ENCODE assay signal across 8 mouse cellular contexts in genomic region chr15:27923280-27923986, GRCm38 (mm10).
A peak's percentile ranks its signal among the peaks of the same experiment; 100 is the strongest.
DNase-seq lines count a peak whose midpoint lies in the region; ATAC-seq and TF ChIP-seq lines count a peak whose summit lies in the region.

No protein-coding gene starts in this region.

- TF ChIP-seq CTCF in spleen, adult 2 months (IDR thresholded peaks at IDR 0.05; ENCODE audit: extremely low read depth, insufficient read depth, insufficient read length, insufficient replicate concordance) = no peak

- H3K36me3 ChIP-seq in intestine, embryonic 15.5 days = no peaks in the 10 kb centered on the region
- H3K36me3 ChIP-seq in limb, embryonic 10.5 days = peaks cover 2% of the 10 kb centered on the region; the same call in 1 of the 2 replicates
- no peaks in the 10 kb centered on the region for H3K36me3 ChIP-seq in midbrain, embryonic 11.5 days (ENCODE audit: control insufficient read depth, insufficient read depth, low read length)
- H3K36me3 ChIP-seq in spleen, adult 2 months (ENCODE audit: control insufficient read depth, insufficient read depth, low read length) = no peaks in the 10 kb centered on the region

- peak overlapping the region; percentile 19 for H3K4me3 ChIP-seq in intestine, embryonic 15.5 days (replicated peaks)
- H3K4me3 ChIP-seq in limb, embryonic 10.5 days = peak overlapping the region; percentile 42
- H3K4me3 ChIP-seq in midbrain, embryonic 11.5 days (ENCODE audit: low read depth, low read length) = peak overlapping the region; percentile 26; the same call in 1 of the 2 replicates
- H3K4me3 ChIP-seq in spleen, adult 2 months (ENCODE audit: extremely low read depth, insufficient read depth, insufficient read length) = no peak overlapping the region

- no peaks in the 10 kb centered on the region for H3K27me3 ChIP-seq in intestine, embryonic 15.5 days (replicated peaks)
- no peaks in the 10 kb centered on the region for H3K27me3 ChIP-seq in limb, embryonic 10.5 days (ENCODE audit: low read depth, poor library complexity, severe bottlenecking)
- no peaks in the 10 kb centered on the region for H3K27me3 ChIP-seq in midbrain, embryonic 11.5 days (ENCODE audit: control insufficient read depth, insufficient read depth, low read length)
- H3K27me3 ChIP-seq in spleen, adult 2 months (ENCODE audit: control insufficient read depth, insufficient read depth, low read length) = no peaks in the 10 kb centered on the region

- H3K4me2 ChIP-seq in intestine, embryonic 15.5 days (replicated peaks) = peak overlapping the region; percentile 63
- peak overlapping the region; percentile 46 for H3K4me2 ChIP-seq in midbrain, embryonic 11.5 days

- DNase-seq in urinary bladder, postnatal 14 days (ENCODE audit: low spot score) = peak; percentile 67
- DNase-seq in urinary bladder, adult 2 months (ENCODE audit: low spot score) = no peak
- peak; percentile 63 for DNase-seq in embryo, embryonic 11.5 days (ENCODE audit: low read depth, low spot score)
- peak; percentile 50 to 62 for DNase-seq in gastrocnemius, postnatal 36 days
- peak; percentile 82 for DNase-seq in limb, embryonic 10.5 days (ENCODE audit: low spot score)
- peak; percentile 94 for DNase-seq in midbrain, embryonic 11.5 days (ENCODE audit: low spot score, missing footprints)
- DNase-seq in spleen, adult 2 months (ENCODE audit: low read depth in 1 of 2, low spot score in 2 of 2) = peak; percentile 64 to 70

- intact Hi-C loops in gastrocnemius, postnatal 36 days (cut with DNase I) = no loop called here

- no peaks in the 10 kb centered on the region for H3K9me3 ChIP-seq in intestine, embryonic 15.5 days
- no peaks in the 10 kb centered on the region for H3K9me3 ChIP-seq in limb, embryonic 10.5 days (replicated peaks)
- no peaks in the 10 kb centered on the region for H3K9me3 ChIP-seq in midbrain, embryonic 11.5 days (ENCODE audit: control insufficient read depth, low read length)

- TF ChIP-seq POLR2A in spleen, adult 2 months (IDR thresholded peaks at IDR 0.05; ENCODE audit: low read depth, low read length) = no peak

- peak; percentile 93 for ATAC-seq in intestine, embryonic 15.5 days
- ATAC-seq in midbrain, embryonic 11.5 days (ENCODE audit: low FRiP score) = peak; percentile 94

- WGBS in intestine, embryonic 15.5 days = 9% methylated on average over 21 of the region's 21 CpGs
- WGBS in limb, embryonic 10.5 days = 12% methylated on average over 21 of the region's 21 CpGs
- WGBS in midbrain, embryonic 11.5 days = 13% methylated on average over 21 of the region's 21 CpGs
- 8% methylated on average over 21 of the region's 21 CpGs for WGBS in spleen, adult 2 months

- H3K9ac ChIP-seq in intestine, embryonic 15.5 days = no peak overlapping the region
- peak overlapping the region; percentile 44; the same call in 1 of the 2 replicates for H3K9ac ChIP-seq in midbrain, embryonic 11.5 days (ENCODE audit: low read length)

- peaks cover 27% of the 10 kb centered on the region for H3K4me1 ChIP-seq in intestine, embryonic 15.5 days (replicated peaks)
- peaks cover 75% of the 10 kb centered on the region for H3K4me1 ChIP-seq in limb, embryonic 10.5 days
- H3K4me1 ChIP-seq in midbrain, embryonic 11.5 days (ENCODE audit: control insufficient read depth, insufficient read depth, low read length) = peaks cover 38% of the 10 kb centered on the region
- peaks cover 14% of the 10 kb centered on the region for H3K4me1 ChIP-seq in spleen, adult 2 months (ENCODE audit: control insufficient read depth, insufficient read depth, insufficient read length)

- no peak overlapping the region for H3K27ac ChIP-seq in intestine, embryonic 15.5 days
- peak overlapping the region; percentile 36; the same call in 1 of the 2 replicates for H3K27ac ChIP-seq in limb, embryonic 10.5 days
- peak overlapping the region; percentile 48 for H3K27ac ChIP-seq in midbrain, embryonic 11.5 days (ENCODE audit: low read depth, low read length)
- H3K27ac ChIP-seq in spleen, adult 2 months (ENCODE audit: insufficient read depth, low read length) = no peak overlapping the region

Comparison
In these comparisons a context has a peak if more than half of its experiments do, and no peak if none do; other contexts are left out.
1. H3K27ac ChIP-seq: peak in limb, embryonic 10.5 days (single experiment) and midbrain, embryonic 11.5 days (single experiment); none in intestine, embryonic 15.5 days (single experiment) and spleen, adult 2 months (single experiment).